Mouse (Mus musculus) CH12.LX (cell line): ENCODE data around the gene Emc1. TPM values are rescaled to one million over a fixed set of nuclear protein-coding genes. Genes with fewer than 3 reads are reported as not detected.

Source experiments
- DNase-seq: peaks from one replicate; pipeline ENCODE4 v3.0.0-alpha.2; 2013; ENCODE audit errors: extremely low read depth
- H3K27ac ChIP-seq: 2 replicates; pipeline ENCODE4 v1.5.1; 2012; ENCODE audit warnings: low read depth, mild to moderate bottlenecking, control low read depth, moderate library complexity; ENCODE audit not compliant: insufficient read depth
- H3K27me3 ChIP-seq: replicated peaks from 2 replicates; pipeline ENCODE3; 2012; ENCODE audit warnings: inconsistent platforms
- H3K36me3 ChIP-seq, 2 experiments: replicated peaks in 1 of 2; 2 replicates each; pipeline versions ENCODE3 to v1.6.1; 2012; ENCODE audit warnings: inconsistent platforms in 1 of 2, low read length in 1 of 2, mild to moderate bottlenecking in 1 of 2, mixed read lengths in 1 of 2, moderate library complexity in 1 of 2; ENCODE audit not compliant: control insufficient read depth in 1 of 2, insufficient read depth in 1 of 2
- H3K4me1 ChIP-seq, 2 experiments: 2 replicates each; pipeline ENCODE4 v1.6.1; 2012; ENCODE audit warnings: inconsistent platforms in 1 of 2, moderate library complexity in 1 of 2; ENCODE audit not compliant: insufficient read depth in 2 of 2, control insufficient read depth in 1 of 2
- H3K4me2 ChIP-seq: 2 replicates; pipeline ENCODE4 v1.6.1; 2012; ENCODE audit warnings: low read depth, mild to moderate bottlenecking, control low read depth; ENCODE audit not compliant: poor library complexity, insufficient read depth, severe bottlenecking
- H3K4me3 ChIP-seq, 3 experiments: fragments of 150-350 bp in 1 of 3; sonication (generic) in 1 of 3; replicated peaks in 1 of 3; 2 replicates each; pipeline versions ENCODE3 to v1.5.1; 2011 to 2012; ENCODE audit warnings: low read depth in 2 of 3, low read length in 2 of 3, mild to moderate bottlenecking in 2 of 3, moderate library complexity in 2 of 3, control low read depth in 1 of 3, improper control_type of control experiment in 1 of 3, inconsistent platforms in 1 of 3, mixed read lengths in 1 of 3; ENCODE audit not compliant: poor library complexity in 1 of 3
- H3K79me2 ChIP-seq: replicated peaks from 2 replicates; pipeline ENCODE4 v1.6.1; 2012; ENCODE audit warnings: mild to moderate bottlenecking, moderate library complexity; ENCODE audit not compliant: control insufficient read depth, poor library complexity, insufficient read depth, severe bottlenecking; ENCODE audit errors: extremely low read depth
- H3K9ac ChIP-seq: 2 replicates; pipeline ENCODE4 v1.6.1; 2012; ENCODE audit warnings: low read depth, mild to moderate bottlenecking, control low read depth, moderate library complexity; ENCODE audit not compliant: insufficient read depth
- H3K9me3 ChIP-seq: replicated peaks from 2 replicates; pipeline ENCODE3; 2012; ENCODE audit warnings: low read length, inconsistent platforms, mixed read lengths
- BHLHE40 ChIP-seq: IDR thresholded peaks from 2 replicates; pipeline ENCODE4 v1.6.1; 2011; ENCODE audit warnings: mild to moderate bottlenecking, low read depth, low read length, improper control_type of control experiment
- CHD2 ChIP-seq: IDR thresholded peaks from 2 replicates; pipeline ENCODE4 v1.6.1; 2011; ENCODE audit warnings: low read length, improper control_type of control experiment
- CTCF ChIP-seq, 2 experiments: IDR thresholded peaks in 1 of 2; conservative IDR thresholded peaks in 1 of 2; 2 replicates each; pipeline ENCODE4 v1.5.1; 2011 to 2012; ENCODE audit warnings: low read depth in 2 of 2, low read length in 2 of 2, improper control_type of control experiment in 1 of 2, inconsistent platforms in 1 of 2, mild to moderate bottlenecking in 1 of 2, moderate library complexity in 1 of 2
- ELF1 ChIP-seq: IDR thresholded peaks from 2 replicates; pipeline ENCODE4 v1.6.1; 2014; ENCODE audit warnings: low read depth, mild to moderate bottlenecking, inconsistent platforms, low read length, improper control_type of control experiment
- GABPA ChIP-seq: IDR thresholded peaks from 2 replicates; pipeline ENCODE4 v1.6.1; 2012; ENCODE audit warnings: low read depth, low read length, improper control_type of control experiment, inconsistent platforms; ENCODE audit not compliant: insufficient replicate concordance
- IRF4 ChIP-seq: IDR thresholded peaks from 2 replicates; pipeline ENCODE4 v1.6.1; 2014; ENCODE audit warnings: low read depth, mild to moderate bottlenecking, inconsistent platforms, low read length, improper control_type of control experiment
- JUND ChIP-seq: conservative IDR thresholded peaks from 2 replicates; pipeline ENCODE4 v1.6.1; 2011; ENCODE audit warnings: low read depth, low read length, improper control_type of control experiment
- MAFK ChIP-seq: IDR thresholded peaks from 2 replicates; pipeline ENCODE4 v1.6.1; 2011; ENCODE audit warnings: low read length, improper control_type of control experiment; ENCODE audit not compliant: insufficient replicate concordance
- MAX ChIP-seq: IDR thresholded peaks from 2 replicates; pipeline ENCODE4 v1.6.1; 2011; ENCODE audit warnings: low read length, improper control_type of control experiment
- MAZ ChIP-seq: IDR thresholded peaks from 2 replicates; pipeline ENCODE4 v1.6.1; 2012; ENCODE audit warnings: low read depth, mild to moderate bottlenecking, inconsistent platforms, low read length, improper control_type of control experiment, moderate library complexity
- NELFE ChIP-seq: IDR thresholded peaks from 2 replicates; pipeline ENCODE4 v1.6.1; 2011; ENCODE audit warnings: low read depth, low read length, improper control_type of control experiment
- PAX5 ChIP-seq: IDR thresholded peaks from 2 replicates; pipeline ENCODE4 v1.6.1; 2012; ENCODE audit warnings: low read length, inconsistent platforms, mixed read lengths
- SMC3 ChIP-seq: IDR thresholded peaks from 2 replicates; pipeline ENCODE4 v1.6.1; 2011; ENCODE audit warnings: low read depth, low read length, improper control_type of control experiment
- USF1 ChIP-seq: IDR thresholded peaks from 2 replicates; pipeline ENCODE4 v1.6.1; 2014; ENCODE audit warnings: low read depth, mild to moderate bottlenecking, inconsistent platforms, low read length, improper control_type of control experiment
- ZC3H11A ChIP-seq: IDR thresholded peaks from 2 replicates; pipeline ENCODE4 v1.6.1; 2012; ENCODE audit warnings: low read depth, mild to moderate bottlenecking, inconsistent platforms, low read length, improper control_type of control experiment
- ZKSCAN1 ChIP-seq: IDR thresholded peaks from 2 replicates; pipeline ENCODE4 v1.6.1; 2012; ENCODE audit warnings: low read depth, inconsistent platforms, low read length, improper control_type of control experiment, borderline replicate concordance
- ZMIZ1 ChIP-seq: IDR thresholded peaks from 2 replicates; pipeline ENCODE4 v1.6.1; 2012; ENCODE audit warnings: low read depth, mild to moderate bottlenecking, inconsistent platforms, low read length, improper control_type of control experiment
- ZNF384 ChIP-seq: IDR thresholded peaks from 2 replicates; pipeline ENCODE4 v1.6.1; 2012; ENCODE audit warnings: low read depth, low read length, improper control_type of control experiment, inconsistent platforms
- dilution Hi-C: fragments of 300-500 bp; cut with MboI; formaldehyde crosslinking; loops from 2 replicates; pipeline ENCODE4 v1.14.3; 2020; ENCODE audit warnings: low sequenced_read_pairs; ENCODE audit not compliant: extremely low pct_unique_long_range_greater_than_20kb, extremely low pct_ligation_motif_present
- in situ Hi-C: fragments of 300-500 bp; cut with MboI; formaldehyde crosslinking; loops from 3 replicates; pipeline ENCODE4 v1.14.3; 2019; ENCODE audit warnings: low sequenced_read_pairs, low pct_ligation_motif_present, low pct_unique_long_range_greater_than_20kb, mixed read lengths
- polyA plus RNA-seq: library from polyadenylated mRNA; unstranded; fragments of >175 nt; gene quantifications from 2 replicates; pipeline ENCODE4 v1.2.1, GENCODE M21; 2012; ENCODE audit warnings: low read depth; ENCODE audit not compliant: insufficient read length
- total RNA-seq, 2 experiments: library from RNA; depleted of rRNA; stranded (reverse); fragments of 300-350 nt in 1 of 2; fragments of >200 nt in 1 of 2; gene quantifications; 2 replicates each; pipeline ENCODE4 v1.2.3; 2012 to 2014

The Emc1 gene
- total and polyA plus RNA-seq, 3 experiments: 12.0 to 25.7 (median 19.1) TPM

DNA sequence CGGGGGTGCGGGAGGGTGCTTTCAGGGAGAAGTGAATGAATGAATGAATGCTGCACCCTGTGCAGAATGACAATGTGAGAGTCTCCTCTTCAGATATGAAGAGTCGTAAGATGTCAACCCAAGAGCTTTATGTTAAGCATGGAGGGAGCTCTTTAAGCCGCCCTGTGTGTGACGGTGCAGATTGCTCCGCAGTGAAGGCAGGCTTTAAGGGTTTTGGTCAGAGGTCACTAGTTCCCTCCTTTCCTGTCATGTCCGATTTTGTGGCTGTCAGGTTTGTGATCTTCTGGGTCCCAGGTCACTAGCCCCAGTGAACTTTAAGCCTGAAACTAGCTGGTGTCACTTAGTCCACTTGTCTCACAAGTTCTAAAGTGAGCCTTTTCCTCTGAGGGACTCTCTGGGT is 445 bp downstream of the Emc1 start:
- peaks cover 25% of the 10 kb centered on the region for H3K79me2 ChIP-seq
- dilution Hi-C loops: no loop called here
- H3K36me3 ChIP-seq: peaks cover 39 to 63% of the 10 kb centered on the region in 2 experiments
- no peak for DNase-seq
- H3K4me1 ChIP-seq: peaks cover 4 to 24% of the 10 kb centered on the region in 2 experiments; a peak in 3 of 4 replicates
- H3K27ac ChIP-seq: peak overlapping the region; percentile 73
- H3K27me3 ChIP-seq: no peaks in the 10 kb centered on the region
- in situ Hi-C loops: no loop called here
- peak overlapping the region; percentile 84 for H3K4me2 ChIP-seq
- no peaks in the 10 kb centered on the region for H3K9me3 ChIP-seq
- peak overlapping the region; percentile 60 to 97 (median 92) for H3K4me3 ChIP-seq
- H3K9ac ChIP-seq: peak overlapping the region; percentile 78
- TF ChIP-seq ZC3H11A (no peak), BHLHE40 (no peak), CTCF (conservative IDR thresholded peaks at IDR 0.05 in 1 of 2, IDR thresholded peaks at IDR 0.05 in 1 of 2; ENCODE audit: low read depth in 2 of 2, low read length in 2 of 2) (no peak), ZNF384 (no peak), CHD2 (no peak), MAFK (no peak), IRF4 (no peak), JUND (no peak)

DNA sequence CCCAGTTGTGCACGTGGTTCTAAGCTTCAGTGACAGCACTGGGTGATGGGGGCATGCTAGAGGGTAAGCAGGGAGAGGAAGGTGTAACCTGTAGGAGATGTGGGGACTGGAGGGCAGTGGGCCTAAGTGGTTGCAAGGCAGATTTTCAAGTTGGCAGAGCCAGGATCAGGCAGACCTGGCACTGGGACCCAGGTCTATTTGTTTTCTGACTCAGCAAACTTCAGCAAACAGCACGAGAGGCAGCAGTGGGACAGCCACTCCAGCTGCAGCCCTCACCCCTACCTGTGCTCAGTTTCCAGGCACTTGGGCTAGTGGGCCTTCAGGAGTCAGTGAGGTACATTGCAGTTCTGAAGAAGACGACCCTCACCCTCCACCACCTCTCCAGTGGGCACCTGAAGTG is 4.8 kb downstream of the Emc1 start:
- DNase-seq: no peak
- Histone ChIP-seq H3K9me3 (no peaks in the 10 kb centered on the region), H3K4me1 (peaks cover 0 to 9% of the 10 kb centered on the region in 2 experiments; a peak in 2 of 4 replicates), H3K27me3 (no peaks in the 10 kb centered on the region), H3K36me3 (peaks cover 55 to 80% of the 10 kb centered on the region in 2 experiments), H3K4me3 (no peak overlapping the region), H3K4me2 (no peak overlapping the region), H3K79me2 (peaks cover 5% of the 10 kb centered on the region), H3K27ac (no peak overlapping the region), H3K9ac (no peak overlapping the region)
- dilution Hi-C loops (no loop called here), in situ Hi-C loops (no loop called here)
- TF ChIP-seq MAX (no peak), GABPA (no peak), SMC3 (no peak), ZMIZ1 (no peak), ZKSCAN1 (no peak), ZNF384 (no peak), MAZ (no peak), PAX5 (no peak), ELF1 (no peak), ZC3H11A (no peak), USF1 (no peak), NELFE (no peak)
